Mouse (Mus musculus) urinary bladder, postnatal 36 days (tissue): ENCODE measurements at regions not wholly inside any gene's neighbourhood (a gene's known extent, or its start where the extent isn't known, plus 50 kb on each side); places are given as distances from the start of the nearest gene placed in this dataset.

ENCODE experiments used
- DNase-seq, 2 experiments: peaks; one replicate each; pipeline ENCODE4 v3.0.0; 2022; ENCODE audit warnings: low spot score in 2 of 2, mixed read lengths in 1 of 2

DNA sequence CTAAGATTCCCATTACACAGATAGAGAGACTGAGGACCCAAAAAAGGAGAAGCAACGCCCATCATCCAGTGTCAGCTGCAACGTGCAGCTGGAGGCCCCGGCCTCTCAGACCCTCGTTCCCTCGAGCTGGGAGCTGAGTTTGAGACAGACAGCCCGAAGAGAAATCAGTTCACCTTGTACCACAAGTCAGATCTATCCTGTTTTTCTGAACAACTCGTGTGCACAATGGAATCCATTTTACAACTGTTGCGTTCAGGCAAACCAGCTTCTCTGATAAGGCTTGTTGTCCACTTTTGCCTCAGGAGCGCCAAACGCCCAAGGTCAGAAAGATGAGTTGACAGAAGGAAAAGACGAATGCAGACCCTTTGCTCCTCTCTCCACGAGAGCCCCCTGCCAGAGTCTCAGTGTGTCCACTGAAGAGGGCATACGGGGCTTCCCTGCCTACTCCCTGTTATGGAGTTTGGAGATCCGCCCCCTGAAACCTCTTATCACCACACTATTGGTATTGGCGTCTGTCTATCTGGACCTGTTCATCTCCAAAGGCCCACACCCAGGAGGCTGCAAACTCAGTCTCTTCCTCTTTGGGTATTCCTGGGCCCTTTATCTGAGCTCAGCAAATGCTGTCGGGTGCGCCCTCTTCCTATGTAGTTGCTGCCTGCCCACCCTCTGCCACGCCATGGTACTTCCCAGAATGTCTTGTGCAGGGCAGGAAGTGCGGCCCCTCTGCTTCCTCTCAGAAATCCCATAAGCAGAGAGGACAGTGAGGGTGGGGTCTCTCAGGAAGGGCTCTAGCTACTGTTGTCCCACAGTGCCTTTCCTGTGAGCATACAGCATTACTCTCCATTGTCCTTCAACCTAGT is 57.7 kb upstream of the Zmiz1 start:
- no peak for DNase-seq

DNA sequence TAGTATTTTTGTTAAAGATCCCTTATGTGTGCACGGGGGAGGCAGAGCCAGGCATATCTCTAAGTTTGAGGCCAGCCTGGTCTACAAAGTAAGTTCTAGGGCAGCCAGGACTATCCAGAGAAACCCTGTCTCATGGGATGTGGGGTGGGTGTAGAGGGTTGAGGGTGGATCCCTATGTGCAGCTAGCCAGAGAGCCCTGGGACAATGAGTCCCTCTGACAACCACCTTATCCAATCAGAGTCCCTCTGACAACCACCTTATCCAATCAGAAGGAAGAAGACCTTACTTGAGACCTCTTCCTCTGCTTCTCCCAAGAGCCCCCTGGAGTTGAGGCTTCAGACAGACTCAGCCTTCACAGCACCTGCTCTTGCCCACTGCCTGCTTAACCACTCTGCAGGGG is 56.6 kb upstream of the Zmiz1 start:
- DNase-seq: no peak

- DNase-seq: no peak
Measured at GRCm38 (mm10) chr14:25405191-25405590, 53.8 kb upstream of the Zmiz1 start.

DNA sequence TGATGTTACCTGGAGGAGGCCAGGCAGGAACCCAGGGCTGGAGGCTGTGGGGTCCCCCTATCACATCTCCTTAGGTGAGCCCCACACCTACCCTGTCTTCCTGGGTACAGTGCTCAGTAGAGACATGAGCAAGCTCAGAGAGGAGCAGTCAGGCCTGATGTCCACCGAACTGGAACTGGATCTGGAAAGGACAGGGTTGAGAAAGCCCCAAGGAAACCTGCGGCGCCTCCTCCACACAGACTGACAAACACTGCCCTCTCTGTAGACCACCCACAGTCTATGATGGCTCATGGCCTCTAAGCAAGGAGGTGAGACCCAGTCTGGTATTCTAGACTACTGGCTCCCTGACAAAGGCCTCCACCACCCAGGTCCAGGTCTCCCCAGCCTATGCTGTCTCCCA is 52.9 kb upstream of the Zmiz1 start:
- no peak for DNase-seq

- DNase-seq: no peak
Measured at GRCm38 (mm10) chr14:25406613-25407012, 52.4 kb upstream of the Zmiz1 start.

DNA sequence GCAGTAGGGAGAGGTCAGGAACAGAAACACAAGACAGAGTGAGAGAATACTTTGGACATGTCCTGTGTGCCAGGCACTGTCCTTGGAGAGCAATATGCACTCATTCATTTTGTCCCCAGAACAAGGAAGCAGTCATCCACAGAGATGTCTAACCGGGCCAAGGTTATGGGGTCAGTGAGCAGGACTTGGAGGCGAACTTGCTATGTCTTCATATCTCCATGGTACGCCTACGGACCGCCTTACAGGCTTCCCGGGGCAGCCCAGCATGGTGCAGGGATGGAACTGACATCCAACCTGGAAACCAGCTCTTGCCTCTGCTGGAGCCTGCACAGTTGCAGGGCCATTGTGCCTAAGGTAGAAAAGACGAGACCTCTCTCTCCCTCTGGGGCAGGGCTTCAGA is 51.9 kb upstream of the Zmiz1 start:
- no peak for DNase-seq
